Mouse (Mus musculus) lung, embryonic 15.5 days (tissue): ENCODE data around the gene Fuca2. TPM values are rescaled to one million over a fixed set of nuclear protein-coding genes. Genes with fewer than 3 reads are reported as not detected.

Source experiments
- polyA plus RNA-seq: library from polyadenylated mRNA; unstranded; fragments of >200 nt; fragmentation: Nextera tagmentation; extraction: Ambion mirVana; gene quantifications from 2 replicates; pipeline ENCODE4 v1.2.1, GENCODE M21; 2015

Gene Fuca2
- polyA plus RNA-seq, 1 experiment from 2014 or later, result 70.1 TPM

Other genes starting within 250 kb of the Fuca2 start
- 33.3 and 33.7 TPM in 2 replicates for gene Phactr2, start 25.1 kb upstream of the Fuca2 start, polyA plus RNA-seq
- 4.2 and 4.8 TPM in 2 replicates for gene Adat2, start 53.4 kb downstream of the Fuca2 start, polyA plus RNA-seq
- gene Pex3, start 53.6 kb downstream of the Fuca2 start, polyA plus RNA-seq, result 20.2 and 23.4 TPM in 2 replicates